Mouse (Mus musculus): ENCODE results near the gene Tnpo3.

GRCm38 (mm10) chr6:29632552-29633292, 23.0 kb upstream of the Tnpo3 start:
- TF ChIP-seq POLR2A (IDR thresholded peaks at IDR 0.05; ENCODE audit: low read depth, low read length) = no peak
- no peak for TF ChIP-seq EP300 (IDR thresholded peaks at IDR 0.05; ENCODE audit: low read length)
- no peak for TF ChIP-seq CTCF (conservative IDR thresholded peaks at IDR 0.05 in 1 of 2, IDR thresholded peaks at IDR 0.05 in 1 of 2; ENCODE audit: low read depth in 2 of 2, low read length in 2 of 2)
- TF ChIP-seq TCF12 (IDR thresholded peaks at IDR 0.05; ENCODE audit: low read depth, low read length) = no peak
- no peak for TF ChIP-seq MYC (IDR thresholded peaks at IDR 0.05; ENCODE audit: low read depth, low read length)
- TF ChIP-seq ZKSCAN1 (IDR thresholded peaks at IDR 0.05; ENCODE audit: borderline replicate concordance, low read depth, low read length) = no peak
- no peak for TF ChIP-seq RCOR1 (conservative IDR thresholded peaks at IDR 0.05; ENCODE audit: low read depth, low read length)
- TF ChIP-seq SIN3A (IDR thresholded peaks at IDR 0.05; ENCODE audit: low read length) = no peak
